Mouse (Mus musculus) testis, postnatal 14 days (tissue): ENCODE data around the gene Ppp6r1.
"Not testable (repeated sequence)": the region's sequence is repeated elsewhere in the genome, so short reads cannot be mapped to it uniquely, and the experiment has no call there.

Experiments
- DNase-seq: peaks from one replicate; pipeline ENCODE4 v3.0.0; 2021; ENCODE audit warnings: low spot score

The Ppp6r1 gene

DNA sequence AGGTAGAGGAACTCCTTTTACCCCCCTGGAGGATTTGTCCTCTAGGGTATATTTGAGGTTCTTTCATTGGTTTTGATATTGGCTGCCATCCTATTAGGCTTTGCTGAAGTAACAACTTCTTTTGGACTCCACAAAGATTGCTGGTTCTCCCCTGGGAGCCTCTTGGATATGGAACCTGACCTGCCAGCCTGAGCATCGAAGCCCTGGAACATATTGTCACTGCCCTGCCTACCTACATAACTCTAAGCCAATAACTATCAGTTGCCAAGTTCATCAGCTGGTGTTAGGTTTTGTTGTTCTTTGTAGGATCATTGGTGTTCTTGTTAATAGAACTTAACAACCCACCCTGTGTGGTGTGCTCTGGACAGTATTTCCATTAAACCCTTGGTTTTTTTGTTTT lies 45.9 kb downstream of the Ppp6r1 start:
- no peak for DNase-seq

DNA sequence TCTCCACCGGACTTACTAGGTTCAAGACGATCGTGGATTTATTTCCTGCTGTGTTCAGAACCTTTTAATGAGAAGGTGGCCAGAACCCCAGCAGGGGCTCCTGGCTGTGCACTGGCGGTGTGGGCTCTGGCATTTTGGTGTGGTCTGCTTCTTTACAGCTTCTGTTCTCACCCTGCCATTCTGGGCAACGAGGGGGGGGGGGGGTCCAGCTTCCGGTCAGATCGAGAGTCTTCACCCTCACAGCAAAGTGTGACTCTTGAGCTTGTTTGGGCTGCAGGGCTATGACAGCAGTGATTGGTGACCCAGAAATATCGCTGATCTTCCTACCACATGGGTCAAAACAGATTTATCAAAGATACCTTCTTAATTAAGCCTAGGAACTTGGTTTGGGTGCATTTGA lies 46.4 kb downstream of the Ppp6r1 start:
- DNase-seq = no peak

DNA sequence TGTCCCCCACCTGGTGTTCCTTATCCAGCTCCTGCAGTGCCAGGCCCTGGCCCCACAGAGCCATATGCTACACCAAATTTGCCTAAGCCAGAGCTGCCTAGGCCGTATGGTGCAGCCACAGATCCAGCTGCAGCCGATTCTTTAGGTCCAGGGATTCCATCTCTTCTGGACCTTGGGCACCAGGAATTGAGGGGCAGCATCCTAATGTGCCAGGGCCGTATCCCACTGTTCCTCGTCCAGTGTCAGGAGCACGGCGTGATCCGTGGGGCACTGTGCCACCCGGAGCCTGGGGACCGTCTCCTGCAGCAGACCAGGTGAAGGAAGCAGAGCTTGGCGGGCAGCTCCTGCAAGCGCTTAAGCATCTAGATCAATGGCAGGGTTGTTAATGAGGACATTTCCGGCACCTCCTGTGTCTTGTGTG lies 46.9 kb downstream of the Ppp6r1 start:
- no peak for DNase-seq

DNA sequence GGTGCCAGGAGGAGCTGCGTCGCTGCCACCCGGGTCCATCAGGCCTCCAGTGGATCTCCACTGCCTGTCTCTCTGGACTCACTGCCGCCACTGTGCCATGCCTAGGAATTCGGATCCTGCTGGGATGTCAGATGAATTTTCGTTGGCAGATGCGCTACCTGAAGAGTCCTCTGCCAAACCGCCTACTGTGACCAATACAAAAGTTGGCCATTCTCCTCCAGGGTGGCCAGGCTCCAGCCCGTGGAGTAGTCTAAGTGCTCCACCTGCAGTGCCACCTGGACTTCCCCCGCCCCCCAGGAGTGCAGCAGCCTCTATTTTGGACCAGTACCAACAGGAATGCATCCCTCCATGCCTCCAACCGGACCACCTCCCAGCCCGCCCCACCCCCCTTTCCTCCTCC lies 47.3 kb downstream of the Ppp6r1 start:
- DNase-seq = no peak

DNA sequence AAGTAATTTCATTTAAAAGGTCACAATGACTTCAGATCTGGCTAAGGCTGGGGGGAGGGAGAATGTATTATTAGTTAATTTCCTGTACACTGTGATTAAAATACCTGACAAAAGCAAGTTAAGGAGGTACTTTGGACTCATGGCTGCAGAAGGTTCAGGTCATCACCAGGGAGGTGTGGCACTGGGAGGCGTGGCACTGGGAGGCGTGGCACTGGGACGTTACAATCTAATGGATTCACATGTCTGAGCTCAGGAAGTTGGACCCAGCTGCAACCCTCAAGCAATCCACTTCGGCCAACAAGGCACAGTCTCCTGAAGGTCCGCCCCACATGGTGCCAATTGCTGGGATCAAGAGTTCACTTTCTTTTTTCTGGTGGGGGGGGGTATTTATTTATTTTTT lies 50.8 kb downstream of the Ppp6r1 start:
- no peak for DNase-seq

DNA sequence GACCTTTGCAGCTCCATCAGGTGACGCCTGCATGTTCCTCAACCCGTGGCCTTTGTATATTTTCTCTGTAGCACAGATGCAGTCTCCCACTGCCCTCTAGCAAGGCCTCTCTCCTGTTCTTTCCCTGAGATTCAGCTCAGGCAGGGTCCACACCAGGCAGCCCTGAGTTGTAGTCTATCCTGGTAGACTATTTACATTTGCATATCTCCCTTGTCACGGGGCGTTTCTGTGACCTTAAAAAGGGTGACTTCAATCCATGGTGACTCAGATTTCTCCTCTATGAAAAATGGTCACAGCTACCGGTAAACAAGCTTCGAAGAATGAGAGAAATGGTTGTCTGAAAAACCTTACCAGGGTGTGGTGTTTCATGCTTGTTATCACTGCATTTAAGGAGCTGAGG lies 54.9 kb downstream of the Ppp6r1 start, which contains the start of gene Ptprh:
Ptprh (minus strand) TSS at position 169 of the 400 bp plus-strand sequence.
- DNase-seq = no peak

DNA sequence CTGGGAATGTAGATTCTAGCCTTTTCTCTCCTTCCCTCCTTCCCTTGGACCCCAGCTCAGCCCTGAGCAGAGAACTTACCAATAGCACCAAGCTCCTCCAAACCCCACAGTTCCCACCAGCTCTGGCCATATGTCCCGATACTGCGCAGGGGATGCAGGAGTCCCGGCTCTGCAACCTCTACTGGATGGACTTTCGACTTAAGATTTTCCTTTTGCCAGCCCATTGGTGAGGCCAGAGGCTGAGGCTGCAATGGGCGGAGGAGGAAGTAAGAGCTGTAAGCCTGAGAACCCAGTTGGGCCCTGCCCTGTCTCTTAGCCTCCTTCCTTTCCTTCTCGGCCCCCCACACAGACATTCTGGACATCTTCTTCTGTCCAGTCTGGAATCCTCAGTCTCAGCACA lies 55.9 kb downstream of the Ppp6r1 start:
- no peak for DNase-seq

DNA sequence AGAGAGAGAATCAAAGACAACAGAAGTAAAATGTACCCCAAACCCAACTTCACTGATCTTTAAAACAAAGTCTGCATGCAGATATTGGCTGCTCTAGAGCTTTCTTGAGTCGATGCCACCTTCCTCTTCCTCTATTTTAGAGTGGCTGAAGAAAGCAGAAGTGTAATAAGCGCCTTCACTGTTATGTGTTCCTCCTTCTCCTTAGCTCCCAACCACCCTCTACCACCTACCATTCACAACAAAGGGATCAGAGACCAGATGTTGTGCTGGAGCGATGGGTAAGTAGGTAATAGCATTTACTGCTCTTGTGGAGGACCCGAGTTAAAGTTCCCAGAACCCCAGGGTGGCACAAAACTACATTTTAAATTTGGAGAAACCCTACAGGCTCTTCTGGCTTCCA lies 61.8 kb downstream of the Ppp6r1 start:
- DNase-seq = not testable (repeated sequence)
